Mouse (Mus musculus) testis, postnatal 14 days (tissue): ENCODE results near the gene 5031439G07Rik.
"Not testable (repeated sequence)": the region's sequence is repeated elsewhere in the genome, so short reads cannot be mapped to it uniquely, and the experiment has no call there.

Experiments
- DNase-seq: peaks from one replicate; pipeline ENCODE4 v3.0.0; 2021; ENCODE audit warnings: low spot score

The 5031439G07Rik gene

DNA sequence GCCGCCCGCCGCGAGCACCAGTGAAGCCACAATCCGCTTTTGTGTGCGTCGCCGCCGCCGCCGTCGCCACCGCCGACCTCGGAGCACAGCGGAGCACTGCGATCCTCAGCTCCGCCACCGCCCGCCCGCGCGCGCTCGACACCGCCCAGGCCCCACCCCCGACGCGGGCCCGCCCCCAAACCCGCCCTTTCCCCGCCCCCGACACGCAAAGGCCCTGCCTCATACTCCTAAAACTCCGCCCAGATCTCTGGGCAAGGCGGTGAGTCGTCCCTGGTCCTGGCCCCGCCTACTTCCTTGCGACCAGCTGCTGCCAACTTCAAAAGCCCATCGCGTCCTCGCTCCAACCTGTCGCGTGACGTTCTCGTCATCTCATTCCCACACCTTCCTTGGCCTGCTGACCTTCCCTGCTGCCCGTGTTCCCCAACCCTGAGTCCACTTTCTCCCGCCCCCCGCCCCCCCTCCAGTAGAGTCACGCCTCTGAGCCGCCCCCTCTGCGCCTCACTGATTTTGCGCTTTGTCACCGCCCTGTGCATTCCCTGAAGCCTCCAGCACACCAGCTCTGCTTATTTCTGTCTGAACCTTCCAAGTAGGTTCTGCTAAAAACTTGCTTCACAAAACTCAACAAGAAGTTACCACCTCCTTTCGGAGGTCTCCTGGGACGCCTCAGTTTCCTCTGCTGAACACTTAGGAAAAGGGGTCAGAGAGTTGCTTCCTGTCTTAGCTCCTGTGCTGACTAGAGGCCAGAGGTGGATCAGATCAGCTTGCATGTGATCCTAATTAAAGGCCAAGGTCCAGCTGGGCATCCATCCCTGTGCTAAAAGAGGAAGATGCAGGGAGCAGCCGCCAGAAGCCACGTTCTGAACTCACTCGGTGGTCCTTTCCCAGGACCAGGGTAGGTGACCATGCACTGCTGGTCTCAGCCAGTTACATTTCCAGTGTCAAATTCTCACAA, at the start of gene 5031439G07Rik:
5031439G07Rik (minus strand) TSS at position 678 of the 952 bp plus-strand sequence.
- DNase-seq: peak; percentile 91

GRCm38 (mm10) chr15:85037343-85037690, 49.0 kb upstream of the 5031439G07Rik start:
- no peak for DNase-seq

DNA sequence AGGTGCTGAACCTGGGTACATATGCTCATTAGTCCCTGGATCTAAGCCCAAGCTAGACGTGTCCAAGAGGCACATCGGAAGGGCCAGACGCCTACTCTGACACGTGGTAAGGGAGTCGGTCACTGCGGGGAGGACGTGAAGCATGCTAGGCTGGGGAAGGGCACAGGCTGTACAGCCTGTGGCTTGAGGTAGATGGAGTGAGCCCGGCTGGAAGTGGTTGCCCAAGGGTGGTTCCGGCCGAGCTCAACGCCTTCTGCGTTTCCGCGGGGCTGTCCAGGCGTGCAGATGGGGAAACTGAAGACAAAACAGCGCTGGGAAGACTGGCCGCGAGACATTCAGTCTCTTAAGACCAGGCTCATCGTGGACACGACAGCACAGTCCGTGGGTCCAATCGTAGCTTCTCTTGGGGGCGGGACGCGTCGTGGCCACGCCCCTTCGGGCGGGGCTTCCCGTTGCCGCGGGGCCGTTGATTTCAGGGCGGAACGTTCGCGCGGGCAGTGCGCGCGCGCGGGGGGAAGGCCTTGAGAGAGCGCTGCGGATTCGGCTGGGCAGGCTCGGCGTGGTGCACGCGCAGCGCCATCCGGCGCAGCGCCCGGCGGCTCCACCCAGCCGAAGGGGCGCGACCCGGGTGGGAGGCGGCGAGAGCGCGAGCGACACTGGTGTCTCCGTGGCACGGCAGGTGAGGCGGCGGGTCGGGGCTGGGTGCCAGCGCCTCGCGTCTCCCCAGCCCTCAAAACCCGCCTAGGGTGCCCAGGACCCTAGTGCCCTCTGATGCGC, 48.4 kb upstream of the 5031439G07Rik start:
- peak; percentile 94 for DNase-seq

DNA sequence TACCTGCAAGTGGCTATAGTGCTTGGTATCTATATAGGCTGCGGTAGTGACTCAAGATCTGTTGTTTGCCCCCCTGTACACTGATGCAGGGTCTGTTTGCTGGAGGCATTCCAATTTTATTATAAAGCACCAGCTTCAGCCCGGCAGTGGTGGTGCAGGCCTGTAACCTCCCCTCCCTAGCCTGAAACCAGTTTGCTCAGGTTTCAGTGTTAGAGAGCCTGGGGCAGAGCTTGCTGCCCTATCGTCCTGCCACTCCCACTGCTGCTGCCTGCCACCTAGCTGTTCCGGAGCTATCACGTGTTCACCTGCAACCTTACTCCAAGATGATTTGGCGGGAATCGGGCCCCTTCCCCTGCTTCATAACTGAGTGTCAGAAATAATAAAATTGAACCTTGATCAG, 45.6 kb upstream of the 5031439G07Rik start:
- not testable (repeated sequence) for DNase-seq

DNA sequence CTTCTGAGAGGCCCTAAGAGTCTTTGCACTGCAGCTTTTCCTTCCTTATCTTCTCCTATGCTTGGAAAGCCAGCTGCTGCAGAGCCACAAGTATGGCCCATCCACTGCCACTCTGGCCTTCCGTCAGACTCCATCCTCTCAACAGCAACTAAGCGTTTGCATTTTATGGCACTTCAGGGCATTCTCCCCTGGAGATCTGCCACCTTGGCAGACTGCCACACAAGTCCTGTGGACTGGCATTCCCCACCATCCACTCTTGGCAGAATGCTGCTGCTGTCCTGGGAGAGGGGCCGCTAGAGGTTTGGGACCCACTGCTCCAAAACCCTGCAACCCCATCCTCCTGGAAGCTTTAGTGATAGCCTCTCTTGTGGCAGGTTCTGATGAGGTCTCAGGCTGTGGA, 43.5 kb upstream of the 5031439G07Rik start:
- no peak for DNase-seq

GRCm38 (mm10) chr15:85030643-85031042, 42.3 kb upstream of the 5031439G07Rik start:
- DNase-seq: not testable (repeated sequence)

GRCm38 (mm10) chr15:85028648-85029047, 40.3 kb upstream of the 5031439G07Rik start, which contains the start of gene Fam118a:
Fam118a (plus strand) TSS chr15:85028948.
- not testable (repeated sequence) for DNase-seq

- DNase-seq: no peak
Measured at GRCm38 (mm10) chr15:85027740-85028139, 39.4 kb upstream of the 5031439G07Rik start.

DNA sequence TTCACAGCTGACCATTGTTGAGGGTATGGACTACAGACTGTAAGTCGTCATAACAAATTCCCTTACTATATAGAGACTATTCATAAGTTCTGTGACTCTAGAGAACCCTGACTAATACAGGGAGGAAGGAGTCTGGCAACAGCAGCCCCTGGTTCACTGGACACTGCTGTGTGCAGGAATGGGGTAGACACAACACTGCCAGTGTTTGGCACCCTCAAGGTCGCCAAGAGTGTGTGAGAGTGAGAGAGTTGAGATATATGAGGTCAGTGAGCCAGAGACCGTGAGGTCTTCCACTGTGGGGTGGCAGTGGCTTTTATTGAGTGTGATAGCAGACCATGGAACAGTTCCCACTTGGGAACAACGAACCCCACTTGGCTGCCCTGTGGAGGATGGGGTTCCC, 37.8 kb upstream of the 5031439G07Rik start:
- no peak for DNase-seq

- DNase-seq: no peak
Measured at GRCm38 (mm10) chr15:85022211-85022610, 33.9 kb upstream of the 5031439G07Rik start.

DNA sequence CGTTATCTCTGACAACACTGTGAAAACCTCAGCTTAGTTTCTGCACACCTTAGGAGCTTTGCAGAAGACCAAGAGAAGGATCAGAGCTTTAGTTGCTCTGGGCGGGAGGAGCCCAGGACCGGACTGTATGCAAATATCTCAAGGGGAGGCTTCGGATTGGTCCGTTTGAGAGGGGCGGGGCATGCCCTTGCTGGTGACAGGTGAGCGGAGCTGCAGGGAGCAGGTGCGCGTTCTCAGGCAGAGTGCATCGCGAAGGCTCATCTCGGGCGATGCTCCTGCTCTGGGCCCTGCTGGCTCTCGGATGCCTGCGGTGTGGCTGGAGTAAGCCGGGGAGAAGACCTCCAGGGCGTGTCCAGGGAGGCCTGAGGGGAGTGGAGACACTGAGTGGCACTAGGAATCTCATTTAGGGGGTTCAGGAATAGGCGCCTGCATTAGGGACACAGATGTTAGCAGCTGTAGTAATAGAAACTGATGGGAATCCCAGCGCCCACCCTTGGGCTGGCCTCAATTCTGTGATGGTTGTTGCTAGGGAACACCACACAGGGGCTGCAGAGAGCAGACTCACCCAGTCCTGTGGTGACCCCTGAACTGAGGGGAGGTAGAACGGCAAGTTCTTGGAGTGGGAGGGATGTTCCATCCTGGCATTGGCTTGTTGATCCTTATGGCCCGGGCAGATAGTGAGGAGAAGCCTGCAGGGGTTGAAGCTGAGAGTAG, 28.8 kb upstream of the 5031439G07Rik start, which contains the start of gene Upk3a:
Upk3a (plus strand) TSS at position 191 of the 714 bp plus-strand sequence.
- peak; percentile 46 for DNase-seq

DNA sequence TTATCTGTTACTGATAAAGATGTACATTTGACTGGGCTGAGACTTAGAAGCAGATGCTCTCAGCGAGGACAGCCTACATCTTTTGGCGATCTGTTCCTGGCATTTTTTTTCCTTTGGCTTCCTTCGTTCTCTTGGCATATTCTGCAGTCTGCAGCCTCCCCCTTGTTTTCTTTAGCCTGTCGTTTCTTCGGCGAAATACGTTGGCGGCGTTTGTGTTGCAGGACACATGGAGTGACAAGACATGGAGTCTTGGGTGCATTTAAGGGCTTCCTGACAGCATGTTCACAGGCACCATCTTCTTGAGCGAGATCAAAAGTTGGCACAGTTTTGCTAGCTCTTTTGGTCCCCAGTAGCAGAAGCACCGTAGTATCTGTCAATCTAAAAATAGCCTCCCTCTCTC, 27.4 kb upstream of the 5031439G07Rik start:
- DNase-seq: no peak

- no peak for DNase-seq
Measured at GRCm38 (mm10) chr15:85012662-85013054, 24.3 kb upstream of the 5031439G07Rik start.

DNA sequence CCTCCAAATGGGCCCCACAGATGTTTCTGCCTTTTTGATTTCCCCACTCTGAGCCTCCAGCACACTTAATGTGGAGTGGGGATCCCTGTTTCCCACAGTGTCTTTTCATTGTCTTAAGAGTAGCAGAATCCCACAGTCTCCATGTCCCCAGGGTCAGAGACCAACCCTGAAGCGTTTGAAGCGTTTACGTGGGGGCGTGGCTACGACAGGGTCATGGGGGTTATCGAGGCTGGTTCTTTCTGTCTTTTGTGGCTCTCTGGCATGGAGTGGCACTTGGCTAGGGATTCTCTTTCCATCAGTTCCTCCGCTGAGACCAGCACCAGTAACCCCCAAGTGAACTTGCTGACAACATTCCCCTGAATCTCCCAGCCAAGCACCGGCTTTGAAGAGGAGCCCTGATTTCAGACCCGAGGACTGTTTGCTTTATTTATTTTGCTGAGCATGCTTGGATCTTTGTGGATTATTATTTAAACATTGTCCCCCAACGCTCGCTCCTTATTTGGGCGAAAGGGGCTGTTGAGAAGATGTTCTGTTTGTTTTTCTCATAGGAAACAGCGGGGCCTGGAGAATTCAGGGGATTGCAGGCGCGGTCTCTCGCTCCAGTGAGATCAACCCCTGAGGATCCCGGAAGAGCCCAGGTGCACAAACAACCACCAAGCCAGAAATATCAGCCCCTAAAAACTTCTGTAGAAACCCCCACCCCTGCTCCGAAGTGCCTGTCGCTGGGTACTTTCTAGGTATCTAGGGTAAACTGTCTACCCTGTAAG, 23.7 kb upstream of the 5031439G07Rik start:
- DNase-seq: no peak

DNA sequence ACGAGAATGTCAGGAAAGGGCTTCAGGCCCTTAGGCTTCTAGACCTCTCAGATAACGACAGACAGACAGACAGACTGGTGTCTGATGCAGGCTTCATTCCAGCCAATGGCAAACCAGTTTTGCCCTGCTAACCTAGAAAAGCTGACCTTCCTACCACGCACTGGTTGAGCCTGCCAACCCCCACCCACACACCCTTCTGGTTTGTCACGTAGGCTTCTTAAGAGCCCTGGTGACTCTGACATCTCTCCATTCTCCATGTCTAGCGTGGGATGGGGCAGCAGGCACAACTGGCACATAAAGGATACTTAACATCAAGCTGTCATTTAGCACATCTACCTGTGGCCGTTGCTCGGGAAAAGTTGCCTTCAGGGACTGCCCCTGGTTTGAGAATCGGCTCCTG, 21.3 kb upstream of the 5031439G07Rik start:
- DNase-seq: no peak

DNA sequence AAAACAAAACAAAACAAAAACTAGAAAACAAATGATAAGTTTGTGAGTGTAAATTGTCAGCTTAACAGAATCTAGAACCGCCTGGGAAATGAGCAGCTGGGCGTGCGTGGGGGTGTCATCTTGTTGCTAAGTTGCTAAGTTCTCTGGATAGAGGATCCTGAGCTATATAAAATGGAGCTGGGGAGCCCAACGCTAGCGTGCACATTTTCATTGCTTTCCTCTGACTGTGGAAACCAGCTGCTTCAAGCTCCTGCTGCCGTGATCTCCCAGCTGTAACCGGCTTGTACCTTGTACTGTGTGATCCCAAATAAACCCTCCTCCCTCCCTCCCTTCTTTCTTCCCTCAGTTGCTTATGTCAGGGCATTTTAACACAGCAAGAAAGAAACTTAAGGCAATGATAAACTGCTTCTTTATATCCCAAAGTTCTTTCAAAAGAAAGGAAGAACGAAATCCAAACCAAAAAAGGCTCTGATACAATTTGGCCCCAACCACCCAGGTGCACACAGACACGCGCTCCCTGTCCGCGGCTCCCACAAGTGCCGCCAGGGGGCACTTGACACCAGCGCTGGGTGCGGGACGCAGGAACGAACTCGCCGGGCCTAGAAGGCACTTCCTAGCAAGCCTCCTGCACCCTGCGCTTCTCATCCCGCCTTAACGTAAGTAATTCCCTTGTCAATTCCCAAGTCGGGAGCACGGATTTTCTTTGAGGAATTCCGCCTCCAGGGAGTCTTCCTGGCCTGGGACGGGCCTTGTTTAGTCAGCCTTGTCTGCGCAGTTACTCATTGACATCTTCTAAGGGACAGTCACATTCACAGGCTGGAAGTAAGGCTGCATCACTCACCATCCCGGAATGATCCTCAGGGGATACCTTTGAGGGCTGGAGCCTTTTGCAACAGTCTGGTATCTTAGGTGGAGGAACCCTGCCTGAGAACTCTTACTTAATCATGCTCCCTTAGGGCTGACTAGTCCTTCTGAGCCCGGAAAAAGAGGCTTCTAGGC, 12.9 kb upstream of the 5031439G07Rik start:
- DNase-seq: peak; percentile 69

- DNase-seq: no peak
Measured at GRCm38 (mm10) chr15:84999911-85000310, 11.6 kb upstream of the 5031439G07Rik start.

GRCm38 (mm10) chr15:84997768-84998454, 9.6 kb upstream of the 5031439G07Rik start:
- DNase-seq: no peak

DNA sequence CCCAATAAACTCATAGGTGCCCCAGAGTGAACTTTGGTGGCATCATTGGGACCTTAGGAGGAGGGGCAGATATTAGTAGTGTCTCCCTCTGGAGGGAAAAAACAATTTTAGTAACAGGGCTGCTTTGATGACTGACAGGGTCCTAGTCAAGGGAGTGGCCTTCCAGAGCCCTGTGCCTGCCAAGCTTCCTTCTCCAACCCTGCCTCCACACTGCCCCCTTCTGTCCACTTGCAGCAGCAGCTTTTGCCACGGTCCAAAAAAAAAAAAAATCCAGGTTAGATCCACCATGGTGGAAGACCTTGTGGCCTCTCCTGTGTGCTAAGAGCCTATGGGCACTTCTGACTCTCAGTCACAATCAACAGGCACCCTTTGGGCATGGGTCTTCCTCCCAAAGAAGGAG, 7.6 kb upstream of the 5031439G07Rik start:
- no peak for DNase-seq
